Mouse (Mus musculus) E14TG2a.4 (cell line): ENCODE data around the gene M1ap.

Experiments
- CTCF ChIP-seq: conservative IDR thresholded peaks from 2 replicates; pipeline ENCODE4 v1.5.1; 2014; ENCODE audit warnings: low read length
- NANOG ChIP-seq: IDR thresholded peaks from 2 replicates; pipeline ENCODE4 v1.6.1; 2014; ENCODE audit warnings: borderline replicate concordance, low read length, mixed read lengths
- POU5F1 ChIP-seq: IDR thresholded peaks from 2 replicates; pipeline ENCODE4 v1.6.1; 2014; ENCODE audit warnings: low read length, borderline replicate concordance

- TF ChIP-seq CTCF (no peak), NANOG (no peak), POU5F1 (no peak)
These were observed 90.5 kb downstream of the M1ap start for GRCm38 (mm10) chr6:83037188-83037587.
